Mouse (Mus musculus) thymus, adult 2 months (tissue): ENCODE results near the gene Smg8.

Experiments used
- CTCF ChIP-seq: fragments of 200-500 bp; IDR thresholded peaks from 2 replicates; pipeline ENCODE4 v1.5.1; 2012; ENCODE audit warnings: mild to moderate bottlenecking, control low read depth, low read length, moderate library complexity, borderline replicate concordance; ENCODE audit not compliant: control insufficient read depth, poor library complexity, insufficient read depth; ENCODE audit errors: extremely low read depth
- POLR2A ChIP-seq: fragments of 200-500 bp; IDR thresholded peaks from 2 replicates; pipeline ENCODE4 v1.6.1; 2012; ENCODE audit warnings: mild to moderate bottlenecking, low read length, control low read depth, moderate library complexity; ENCODE audit not compliant: control insufficient read depth, poor library complexity, insufficient read depth; ENCODE audit errors: extremely low read depth

- no peak for TF ChIP-seq POLR2A
- TF ChIP-seq CTCF = no peak
Observed at GRCm38 (mm10) chr11:87110172-87110909, 23.8 kb upstream of the Smg8 start.
